Mouse (Mus musculus) c-Kit-positive CD71-positive TER-119-negative erythroid progenitor cells, embryonic 14.5 days (primary cell): ENCODE data around the gene Dpp8.
"Not testable (repeated sequence)": the region's sequence is repeated elsewhere in the genome, so short reads cannot be mapped to it uniquely, and the experiment has no call there.

Source experiments
- DNase-seq: peaks from one replicate; pipeline ENCODE4 v3.0.0-alpha.2; 2013; ENCODE audit warnings: low read depth

Gene Dpp8

GRCm38 (mm10) chr9:65021887-65022579 is 10.2 kb upstream of the Dpp8 start:
- DNase-seq: no peak

GRCm38 (mm10) chr9:65022580-65023135 is 9.6 kb upstream of the Dpp8 start:
- DNase-seq: no peak

- no peak for DNase-seq
Measured at GRCm38 (mm10) chr9:65023447-65023846, 8.8 kb upstream of the Dpp8 start.

GRCm38 (mm10) chr9:65027241-65027640 is 5.0 kb upstream of the Dpp8 start:
- no peak for DNase-seq

- DNase-seq: no peak
Measured at GRCm38 (mm10) chr9:65028313-65028712, 3.9 kb upstream of the Dpp8 start.

GRCm38 (mm10) chr9:65031355-65031754 is 859 bp upstream of the Dpp8 start:
- DNase-seq: not testable (repeated sequence)

GRCm38 (mm10) chr9:65031894-65032268 is 333 bp upstream of the Dpp8 start:
- DNase-seq: no peak

GRCm38 (mm10) chr9:65036456-65036855 is 4.2 kb downstream of the Dpp8 start:
- DNase-seq: no peak

- no peak for DNase-seq
Measured at GRCm38 (mm10) chr9:65036861-65037260, 4.6 kb downstream of the Dpp8 start.

- DNase-seq: peak; percentile 25
Measured at GRCm38 (mm10) chr9:65041430-65041829, 9.2 kb downstream of the Dpp8 start.

GRCm38 (mm10) chr9:65046993-65047392 is 14.8 kb downstream of the Dpp8 start:
- DNase-seq: no peak

- no peak for DNase-seq
Measured at GRCm38 (mm10) chr9:65049422-65049821, 17.2 kb downstream of the Dpp8 start.

- DNase-seq: no peak
Measured at GRCm38 (mm10) chr9:65050981-65051380, 18.8 kb downstream of the Dpp8 start.

GRCm38 (mm10) chr9:65064251-65064650 is 32.0 kb downstream of the Dpp8 start:
- no peak for DNase-seq

GRCm38 (mm10) chr9:65070587-65070986 is 38.4 kb downstream of the Dpp8 start:
- DNase-seq: peak; percentile 85

- DNase-seq: no peak
Measured at GRCm38 (mm10) chr9:65073555-65073954, 41.3 kb downstream of the Dpp8 start.

GRCm38 (mm10) chr9:65074251-65074650 is 42.0 kb downstream of the Dpp8 start:
- DNase-seq: no peak

- DNase-seq: no peak
Measured at GRCm38 (mm10) chr9:65074855-65075493, 42.8 kb downstream of the Dpp8 start.

GRCm38 (mm10) chr9:65077536-65077935 is 45.3 kb downstream of the Dpp8 start:
- DNase-seq: no peak

- DNase-seq: not testable (repeated sequence)
Measured at GRCm38 (mm10) chr9:65080141-65080540, 47.9 kb downstream of the Dpp8 start.

- no peak for DNase-seq
Measured at GRCm38 (mm10) chr9:65083075-65083765, 51.0 kb downstream of the Dpp8 start.

- no peak for DNase-seq
Measured at GRCm38 (mm10) chr9:65084198-65084807, 52.1 kb downstream of the Dpp8 start.
